Mouse (Mus musculus): ENCODE results near the gene Dync2li1.

- TF ChIP-seq CTCF (IDR thresholded peaks at IDR 0.05; ENCODE audit: low read depth, low read length) (no peak), POLR2A (IDR thresholded peaks at IDR 0.05; ENCODE audit: borderline replicate concordance, low read depth, low read length) (no peak)
Observed at GRCm38 (mm10) chr17:84596015-84596441, 30.3 kb upstream of the Dync2li1 start.

All from bone marrow macrophage, adult 2 months (primary cell).